Mouse (Mus musculus) C2C12 (cell line): ENCODE results near the gene Ubap1l. TPM values are rescaled to one million over a fixed set of nuclear protein-coding genes. Genes with fewer than 3 reads are reported as not detected.

Experiments
- H3K27me3 ChIP-seq: one replicate; pipeline ENCODE4 v1.6.1; 2011; ENCODE audit not compliant: control insufficient read depth, insufficient read depth, insufficient read length
- H3K36me3 ChIP-seq: one replicate; pipeline ENCODE4 v1.6.1; 2011; ENCODE audit not compliant: control insufficient read depth, insufficient read depth
- H3K4me3 ChIP-seq: one replicate; pipeline ENCODE4 v1.5.1; 2011; ENCODE audit warnings: mild to moderate bottlenecking, control low read depth; ENCODE audit not compliant: poor library complexity, insufficient read depth, severe bottlenecking
- H3K79me2 ChIP-seq: one replicate; pipeline ENCODE4 v1.6.1; 2011; ENCODE audit not compliant: control insufficient read depth, insufficient read depth
- H3K79me3 ChIP-seq: one replicate; pipeline ENCODE4 v1.6.1; 2011; ENCODE audit warnings: low read depth, control low read depth
- H3ac ChIP-seq: one replicate; pipeline ENCODE3; 2011; ENCODE audit warnings: low read depth; ENCODE audit not compliant: control insufficient read depth, insufficient read length
- CEBPB ChIP-seq: IDR thresholded peaks from one replicate; pipeline ENCODE4 v1.6.1; 2011; ENCODE audit warnings: low read depth, mild to moderate bottlenecking, control low read depth, moderate library complexity
- CTCF ChIP-seq: IDR thresholded peaks from one replicate; pipeline ENCODE4 v1.5.1; 2011; ENCODE audit not compliant: control insufficient read depth, insufficient read depth, insufficient read length
- FOSL1 ChIP-seq: IDR thresholded peaks from one replicate; pipeline ENCODE4 v1.8.0; 2011; ENCODE audit warnings: mild to moderate bottlenecking, low read length; ENCODE audit not compliant: poor library complexity, insufficient read depth, severe bottlenecking
- MAX ChIP-seq: IDR thresholded peaks from one replicate; pipeline ENCODE4 v1.6.1; 2011; ENCODE audit warnings: mild to moderate bottlenecking, control low read depth
- MYOD1 ChIP-seq: IDR thresholded peaks from one replicate; pipeline ENCODE4 v1.6.1; 2011; ENCODE audit warnings: low read depth; ENCODE audit not compliant: control insufficient read depth, insufficient read length
- MYOG ChIP-seq: IDR thresholded peaks from one replicate; pipeline ENCODE4 v1.6.1; 2011; ENCODE audit not compliant: control insufficient read depth, insufficient read length; ENCODE audit errors: extremely low read depth
- USF1 ChIP-seq: IDR thresholded peaks from one replicate; pipeline ENCODE4 v1.6.1; 2011; ENCODE audit warnings: low read depth, mild to moderate bottlenecking, control low read depth, moderate library complexity
- polyA plus RNA-seq: library from polyadenylated mRNA; unstranded; fragments of >200 nt; fragmentation: generic; extraction: Trizol; gene quantifications from one replicate; pipeline ENCODE4 v1.2.1, GENCODE M21; 2012; ENCODE audit warnings: missing spikeins

The Ubap1l gene
- polyA plus RNA-seq, 1 experiment, result 0.21 TPM

DNA sequence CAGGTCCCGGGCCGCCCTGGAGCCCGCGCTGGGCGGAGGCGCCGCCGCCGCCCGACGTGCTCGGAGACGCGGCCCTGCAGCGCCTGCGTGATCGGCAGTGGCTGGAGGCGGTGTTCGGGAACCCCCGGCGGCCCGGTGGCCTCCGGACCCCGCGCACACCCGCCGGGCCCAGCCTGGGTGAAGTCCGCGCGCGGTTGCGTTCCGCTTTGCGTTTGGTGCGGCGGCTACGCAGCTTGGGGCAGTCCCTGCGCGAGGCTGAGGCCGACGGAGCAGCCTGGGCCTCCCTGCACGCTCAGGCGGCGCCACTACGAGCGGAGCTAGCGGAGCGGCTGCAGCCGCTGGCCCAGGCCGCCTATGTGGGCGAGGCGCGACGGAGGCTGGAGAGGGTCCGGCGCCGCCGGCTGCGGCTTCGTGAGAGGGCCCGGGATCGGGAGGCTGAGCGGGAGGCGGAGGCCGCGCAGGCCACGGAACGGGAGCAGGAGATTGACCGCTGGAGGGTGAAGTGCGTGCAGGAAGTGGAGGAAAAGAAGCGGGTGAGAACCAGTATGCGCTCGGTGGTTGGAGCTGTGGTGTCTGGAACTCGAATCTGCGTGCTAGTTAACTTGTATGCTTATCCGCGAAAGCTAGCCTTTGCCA lies 14.2 kb upstream of the Ubap1l start:
- Histone ChIP-seq H3K27me3 (no peaks in the 10 kb centered on the region), H3K4me3 (peak overlapping the region; percentile 60), H3ac (peak overlapping the region; percentile 88), H3K79me2 (peaks cover 49% of the 10 kb centered on the region), H3K79me3 (peaks cover 38% of the 10 kb centered on the region), H3K36me3 (no peaks in the 10 kb centered on the region)
- TF ChIP-seq USF1 (no peak), MAX (no peak), MYOG (no peak), CTCF (no peak), FOSL1 (no peak), CEBPB (no peak), MYOD1 (no peak)

DNA sequence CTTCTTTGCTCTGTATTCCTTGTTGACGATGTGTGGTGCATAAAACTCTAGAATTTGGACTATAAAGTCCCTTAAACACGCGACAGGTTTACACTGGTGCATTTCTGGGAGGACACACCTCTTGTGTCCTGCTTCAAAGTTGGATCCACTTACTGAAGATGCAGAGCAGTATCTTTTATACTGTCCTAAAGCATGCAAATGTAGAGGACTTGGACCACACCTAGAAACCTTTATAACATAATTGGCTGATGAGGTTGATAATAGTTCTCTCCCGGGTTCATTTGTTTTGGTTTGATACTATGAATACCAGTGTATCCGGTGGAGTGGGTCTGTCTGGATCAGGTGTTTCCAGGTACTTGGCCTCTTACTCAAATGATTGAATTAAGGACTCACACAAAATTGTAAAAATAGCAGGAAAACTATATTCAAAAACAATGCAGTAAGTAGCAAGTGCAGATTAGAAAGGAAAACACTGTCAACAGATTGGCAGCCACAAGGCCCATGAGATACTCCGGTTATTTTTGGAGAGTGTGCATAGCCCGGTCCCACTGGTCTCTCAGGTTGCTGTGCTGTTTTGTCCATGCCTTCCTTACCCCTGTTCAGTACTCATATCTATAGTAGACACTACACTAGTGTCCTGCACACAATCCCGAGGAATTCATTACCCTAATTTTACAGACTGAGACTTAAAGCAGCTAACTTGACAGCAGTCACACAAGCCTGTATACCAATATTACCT lies 13.6 kb upstream of the Ubap1l start:
- H3K79me2 ChIP-seq, result peaks cover 56% of the 10 kb centered on the region
- peaks cover 42% of the 10 kb centered on the region for H3K79me3 ChIP-seq
- peak overlapping the region; percentile 88 for H3ac ChIP-seq
- no peak for TF ChIP-seq CEBPB
- TF ChIP-seq CTCF, result no peak
- TF ChIP-seq USF1, result no peak
- TF ChIP-seq MAX, result no peak
- no peaks in the 10 kb centered on the region for H3K36me3 ChIP-seq
- peak overlapping the region; percentile 60 for H3K4me3 ChIP-seq
- H3K27me3 ChIP-seq, result no peaks in the 10 kb centered on the region

GRCm38 (mm10) chr9:65353251-65353650 lies 7.6 kb upstream of the Ubap1l start:
- H3K36me3 ChIP-seq, result peaks cover 10% of the 10 kb centered on the region
- no peak overlapping the region for H3ac ChIP-seq
- H3K27me3 ChIP-seq, result no peaks in the 10 kb centered on the region

DNA sequence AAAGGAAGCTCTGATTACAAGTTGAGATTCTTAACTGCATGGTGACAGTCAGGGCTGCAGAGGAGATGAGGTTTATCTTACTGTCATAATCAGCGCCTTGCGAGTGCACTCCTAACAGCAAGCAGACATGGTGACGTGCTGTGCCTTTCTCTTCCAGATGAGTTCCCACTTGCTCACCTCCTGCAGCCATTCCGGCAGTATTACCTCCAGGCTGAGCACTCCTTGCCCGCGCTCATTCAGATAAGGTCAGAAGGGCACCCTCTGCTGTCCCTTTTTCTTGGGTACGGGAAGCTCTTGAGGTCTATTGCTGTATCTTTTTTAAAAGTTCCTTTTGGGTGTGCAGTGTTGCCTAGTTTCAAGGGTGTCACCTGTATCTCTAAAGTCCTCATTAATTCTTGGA lies 4.3 kb upstream of the Ubap1l start:
- H3K79me2 ChIP-seq, result peaks cover 32% of the 10 kb centered on the region
- TF ChIP-seq MYOG (no peak), USF1 (no peak), MAX (no peak), MYOD1 (no peak), CEBPB (no peak), CTCF (no peak), FOSL1 (no peak)
- H3K79me3 ChIP-seq, result peaks cover 22% of the 10 kb centered on the region
- no peak overlapping the region for H3K4me3 ChIP-seq
- peaks cover 30% of the 10 kb centered on the region for H3K36me3 ChIP-seq
- H3ac ChIP-seq, result no peak overlapping the region
- H3K27me3 ChIP-seq, result no peaks in the 10 kb centered on the region

More at GRCm38 (mm10) chr9:65353251-65353650, 7.6 kb upstream of the Ubap1l start:
- Histone ChIP-seq H3K79me3 (peaks cover 48% of the 10 kb centered on the region), H3K79me2 (peaks cover 63% of the 10 kb centered on the region), H3K4me3 (no peak overlapping the region)
- TF ChIP-seq USF1, result no peak
- TF ChIP-seq MYOG, result no peak
- no peak for TF ChIP-seq FOSL1
- no peak for TF ChIP-seq CEBPB
- TF ChIP-seq MAX, result no peak
- no peak for TF ChIP-seq CTCF
- no peak for TF ChIP-seq MYOD1

DNA sequence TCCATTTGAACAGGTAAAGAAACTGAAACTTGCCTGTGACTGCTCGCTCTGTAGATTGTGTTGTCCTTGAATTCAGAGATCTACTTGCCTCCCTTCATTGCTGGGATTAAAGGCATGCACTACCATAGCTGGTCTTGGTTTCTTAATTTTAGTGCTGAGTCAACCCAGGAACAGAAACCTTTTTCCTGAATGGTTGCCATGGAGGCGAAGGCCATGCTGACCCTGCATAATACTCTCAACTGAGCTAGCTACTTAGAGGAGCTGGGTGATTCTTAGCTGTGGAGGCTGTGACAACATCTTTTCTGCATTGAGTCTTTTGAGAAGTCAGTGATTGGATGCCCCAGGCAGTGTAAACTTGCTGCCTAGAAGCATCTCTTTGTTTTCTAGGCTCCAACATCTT lies 3.9 kb upstream of the Ubap1l start:
- no peak overlapping the region for H3ac ChIP-seq
- H3K27me3 ChIP-seq, result no peaks in the 10 kb centered on the region
- H3K4me3 ChIP-seq, result no peak overlapping the region
- H3K79me3 ChIP-seq, result peaks cover 19% of the 10 kb centered on the region
- peaks cover 32% of the 10 kb centered on the region for H3K36me3 ChIP-seq
- no peak for TF ChIP-seq MYOD1
- no peak for TF ChIP-seq MYOG
- TF ChIP-seq USF1, result no peak
- TF ChIP-seq FOSL1, result no peak
- no peak for TF ChIP-seq MAX
- TF ChIP-seq CTCF, result no peak
- TF ChIP-seq CEBPB, result no peak
- peaks cover 28% of the 10 kb centered on the region for H3K79me2 ChIP-seq

DNA sequence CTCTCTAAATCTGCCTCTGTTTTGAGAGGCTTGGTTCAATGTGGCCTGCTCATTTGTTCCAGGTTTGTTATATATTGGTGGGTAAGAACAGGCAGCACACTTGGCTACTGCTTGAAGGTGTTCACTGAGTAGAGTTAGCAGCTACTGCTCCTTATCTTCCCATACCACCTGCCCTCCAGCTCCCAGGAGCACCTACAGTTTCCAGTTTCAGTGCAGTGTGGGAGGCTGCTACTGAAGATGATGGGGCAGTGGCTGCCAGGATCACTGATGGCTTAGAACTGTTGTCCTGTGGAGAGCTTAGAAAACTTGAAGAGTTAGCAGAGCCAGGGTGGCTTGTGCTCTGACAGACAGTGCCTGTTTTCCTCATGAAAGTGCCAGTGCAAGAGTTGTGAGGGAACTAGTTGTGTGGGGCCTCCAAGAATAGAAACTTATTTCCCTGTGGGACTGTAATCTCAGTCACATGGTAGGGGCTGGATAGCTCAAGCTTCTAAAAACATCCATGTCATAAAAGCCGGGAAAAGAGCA lies 1.8 kb upstream of the Ubap1l start:
- Histone ChIP-seq H3K79me3 (peaks cover 4% of the 10 kb centered on the region), H3K27me3 (no peaks in the 10 kb centered on the region), H3K36me3 (peaks cover 37% of the 10 kb centered on the region), H3K4me3 (no peak overlapping the region), H3ac (no peak overlapping the region), H3K79me2 (peaks cover 8% of the 10 kb centered on the region)
- TF ChIP-seq FOSL1, result no peak
- TF ChIP-seq CEBPB, result no peak
- no peak for TF ChIP-seq USF1
- TF ChIP-seq CTCF, result no peak
- no peak for TF ChIP-seq MAX
- no peak for TF ChIP-seq MYOD1
- no peak for TF ChIP-seq MYOG
